Mouse (Mus musculus) embryonic facial prominence, embryonic 10.5 days (tissue): ENCODE measurements at regions not wholly inside any gene's neighbourhood (a gene's known extent, or its start where the extent isn't known, plus 50 kb on each side); places are given as distances from the start of the nearest gene placed in this dataset.

Source experiments
- DNase-seq: peaks from one replicate; pipeline ENCODE4 v3.0.0-alpha.2; 2017; ENCODE audit warnings: low spot score
- H3K27ac ChIP-seq: fragments of 300-500 bp; sonication (generic); replicated peaks from 2 replicates; pipeline ENCODE4 v1.5.1; 2016; ENCODE audit warnings: mild to moderate bottlenecking
- H3K27me3 ChIP-seq: fragments of 300-500 bp; sonication (generic); replicated peaks from 2 replicates; pipeline ENCODE4 v1.6.1; 2016; ENCODE audit warnings: low read depth, mild to moderate bottlenecking; ENCODE audit not compliant: poor library complexity, severe bottlenecking
- H3K36me3 ChIP-seq: fragments of 300-500 bp; sonication (generic); replicated peaks from 2 replicates; pipeline ENCODE4 v1.6.1; 2016; ENCODE audit warnings: mild to moderate bottlenecking, moderate library complexity
- H3K4me1 ChIP-seq: fragments of 300-500 bp; sonication (generic); 2 replicates; pipeline ENCODE4 v1.6.1; 2016
- H3K4me3 ChIP-seq: fragments of 300-500 bp; sonication (generic); 2 replicates; pipeline ENCODE4 v1.5.1; 2016; ENCODE audit warnings: mild to moderate bottlenecking, moderate library complexity
- H3K9me3 ChIP-seq: fragments of 300-500 bp; sonication (generic); 2 replicates; pipeline ENCODE4 v1.6.1; 2016; ENCODE audit warnings: mild to moderate bottlenecking
- WGBS: fragments of 180-500 bp; shearing (Covaris S2); methylation state at CpG from one replicate; pipeline ENCODE4 v1.1.7; 2016; 5-methylcytosine and 5-hydroxymethylcytosine counted together

GRCm38 (mm10) chr14:86293804-86294203 lies 847.2 kb downstream of the Diaph3 start:
- H3K27me3 ChIP-seq = no peaks in the 10 kb centered on the region
- H3K4me3 ChIP-seq = no peak overlapping the region
- H3K27ac ChIP-seq = no peak overlapping the region
- WGBS = 75% methylated on average over 1 of the region's 1 CpGs
- H3K9me3 ChIP-seq = no peaks in the 10 kb centered on the region
- H3K36me3 ChIP-seq = no peaks in the 10 kb centered on the region
- no peaks in the 10 kb centered on the region for H3K4me1 ChIP-seq
- no peak for DNase-seq

- no peaks in the 10 kb centered on the region for H3K9me3 ChIP-seq
- H3K27me3 ChIP-seq = no peaks in the 10 kb centered on the region
- no peaks in the 10 kb centered on the region for H3K36me3 ChIP-seq
- H3K4me3 ChIP-seq = no peak overlapping the region
- 82% methylated on average over 3 of the region's 3 CpGs for WGBS
- no peak overlapping the region for H3K27ac ChIP-seq
- DNase-seq = no peak
- H3K4me1 ChIP-seq = no peaks in the 10 kb centered on the region
Measured at GRCm38 (mm10) chr14:86293371-86293770, 847.7 kb downstream of the Diaph3 start.

- Histone ChIP-seq H3K27me3 (no peaks in the 10 kb centered on the region), H3K9me3 (no peaks in the 10 kb centered on the region), H3K27ac (no peak overlapping the region), H3K4me1 (no peaks in the 10 kb centered on the region), H3K36me3 (no peaks in the 10 kb centered on the region), H3K4me3 (no peak overlapping the region)
- DNase-seq = no peak
- whole genome bisulfite sequencing = 97% methylated on average over 3 of the region's 3 CpGs
Measured at GRCm38 (mm10) chr14:86290556-86290955, 850.5 kb downstream of the Diaph3 start.

GRCm38 (mm10) chr14:86261640-86262230 lies 879.3 kb downstream of the Diaph3 start:
- H3K27me3 ChIP-seq = no peaks in the 10 kb centered on the region
- no peak for DNase-seq
- no peak overlapping the region for H3K4me3 ChIP-seq
- H3K9me3 ChIP-seq = no peaks in the 10 kb centered on the region
- H3K27ac ChIP-seq = no peak overlapping the region
- peaks cover 7% of the 10 kb centered on the region for H3K4me1 ChIP-seq
- H3K36me3 ChIP-seq = no peaks in the 10 kb centered on the region
- 75% methylated on average over 8 of the region's 8 CpGs for WGBS

GRCm38 (mm10) chr14:86254196-86254595 lies 886.8 kb downstream of the Diaph3 start:
- Histone ChIP-seq H3K9me3 (no peaks in the 10 kb centered on the region), H3K4me3 (no peak overlapping the region), H3K4me1 (no peaks in the 10 kb centered on the region), H3K36me3 (no peaks in the 10 kb centered on the region), H3K27ac (no peak overlapping the region), H3K27me3 (no peaks in the 10 kb centered on the region)
- DNase-seq = no peak
- 68% methylated on average over 1 of the region's 1 CpGs for WGBS

- no peaks in the 10 kb centered on the region for H3K4me1 ChIP-seq
- no peaks in the 10 kb centered on the region for H3K27me3 ChIP-seq
- H3K4me3 ChIP-seq = no peak overlapping the region
- no peak for DNase-seq
- H3K9me3 ChIP-seq = no peaks in the 10 kb centered on the region
- H3K36me3 ChIP-seq = no peaks in the 10 kb centered on the region
- no peak overlapping the region for H3K27ac ChIP-seq
Measured at GRCm38 (mm10) chr14:86251617-86252016, 889.4 kb downstream of the Diaph3 start.

GRCm38 (mm10) chr14:86247686-86248085 lies 893.3 kb downstream of the Diaph3 start:
- Histone ChIP-seq H3K4me1 (no peaks in the 10 kb centered on the region), H3K36me3 (no peaks in the 10 kb centered on the region), H3K27me3 (no peaks in the 10 kb centered on the region), H3K27ac (no peak overlapping the region), H3K4me3 (no peak overlapping the region), H3K9me3 (no peaks in the 10 kb centered on the region)
- 91% methylated on average over 4 of the region's 4 CpGs for WGBS
- DNase-seq = no peak

- no peaks in the 10 kb centered on the region for H3K27me3 ChIP-seq
- no peaks in the 10 kb centered on the region for H3K36me3 ChIP-seq
- no peak overlapping the region for H3K4me3 ChIP-seq
- no peak overlapping the region for H3K27ac ChIP-seq
- no peaks in the 10 kb centered on the region for H3K9me3 ChIP-seq
- H3K4me1 ChIP-seq = no peaks in the 10 kb centered on the region
- no peak for DNase-seq
- 83% methylated on average over 8 of the region's 8 CpGs for WGBS
Measured at GRCm38 (mm10) chr14:86246770-86247169, 894.3 kb downstream of the Diaph3 start.

- DNase-seq = no peak
- Histone ChIP-seq H3K4me3 (no peak overlapping the region), H3K4me1 (no peaks in the 10 kb centered on the region), H3K27ac (no peak overlapping the region), H3K9me3 (no peaks in the 10 kb centered on the region), H3K36me3 (no peaks in the 10 kb centered on the region), H3K27me3 (no peaks in the 10 kb centered on the region)
- WGBS = 84% methylated on average over 1 of the region's 1 CpGs
Measured at GRCm38 (mm10) chr14:86243662-86244061, 897.4 kb downstream of the Diaph3 start.

- Histone ChIP-seq H3K27ac (no peak overlapping the region), H3K9me3 (no peaks in the 10 kb centered on the region), H3K36me3 (no peaks in the 10 kb centered on the region), H3K27me3 (no peaks in the 10 kb centered on the region), H3K4me1 (no peaks in the 10 kb centered on the region), H3K4me3 (no peak overlapping the region)
- 68% methylated on average over 1 of the region's 1 CpGs for WGBS
- DNase-seq = no peak
Measured at GRCm38 (mm10) chr14:86242836-86243235, 898.2 kb downstream of the Diaph3 start.

- WGBS = 42% methylated on average over 2 of the region's 2 CpGs
Measured at GRCm38 (mm10) chr14:86239090-86239489, 901.9 kb downstream of the Diaph3 start.

GRCm38 (mm10) chr14:86233305-86233704 lies 907.7 kb downstream of the Diaph3 start:
- Histone ChIP-seq H3K27ac (no peak overlapping the region), H3K36me3 (no peaks in the 10 kb centered on the region), H3K27me3 (no peaks in the 10 kb centered on the region), H3K4me3 (no peak overlapping the region), H3K4me1 (no peaks in the 10 kb centered on the region), H3K9me3 (no peaks in the 10 kb centered on the region)
- DNase-seq = no peak
- 93% methylated on average over 1 of the region's 1 CpGs for WGBS

More at GRCm38 (mm10) chr14:86239090-86239489, 901.9 kb downstream of the Diaph3 start:
- H3K4me1 ChIP-seq = no peaks in the 10 kb centered on the region
- H3K27ac ChIP-seq = no peak overlapping the region
- no peaks in the 10 kb centered on the region for H3K9me3 ChIP-seq
- DNase-seq = no peak
- H3K4me3 ChIP-seq = no peak overlapping the region
- no peaks in the 10 kb centered on the region for H3K36me3 ChIP-seq
- no peaks in the 10 kb centered on the region for H3K27me3 ChIP-seq

GRCm38 (mm10) chr14:86230609-86231008 lies 910.4 kb downstream of the Diaph3 start:
- no peak for DNase-seq
- WGBS = 76% methylated on average over 1 of the region's 1 CpGs
- Histone ChIP-seq H3K9me3 (no peaks in the 10 kb centered on the region), H3K36me3 (no peaks in the 10 kb centered on the region), H3K27ac (no peak overlapping the region), H3K27me3 (no peaks in the 10 kb centered on the region), H3K4me3 (no peak overlapping the region), H3K4me1 (no peaks in the 10 kb centered on the region)

GRCm38 (mm10) chr14:86229755-86230154 lies 911.3 kb downstream of the Diaph3 start:
- no peaks in the 10 kb centered on the region for H3K4me1 ChIP-seq
- 87% methylated on average over 2 of the region's 2 CpGs for WGBS
- H3K36me3 ChIP-seq = no peaks in the 10 kb centered on the region
- H3K4me3 ChIP-seq = no peak overlapping the region
- DNase-seq = no peak
- no peak overlapping the region for H3K27ac ChIP-seq
- no peaks in the 10 kb centered on the region for H3K27me3 ChIP-seq
- no peaks in the 10 kb centered on the region for H3K9me3 ChIP-seq
